Mouse (Mus musculus) midbrain, embryonic 14.5 days (tissue): ENCODE measurements around the gene Tnp1. TPM values are rescaled to one million over a fixed set of nuclear protein-coding genes. Genes with fewer than 3 reads are reported as not detected.

Experiments
- polyA plus RNA-seq: library from polyadenylated mRNA; unstranded; fragments of >200 nt; fragmentation: Nextera tagmentation; extraction: Ambion mirVana; gene quantifications from 2 replicates; pipeline ENCODE4 v1.2.1, GENCODE M21; 2014

Gene Tnp1
- polyA plus RNA-seq, 1 experiment from 2014 or later: not detected

Other genes with a start within 250 kb of the Tnp1 start
- 200 and 310 TPM in 2 replicates for gene Igfbp2, start 191.4 kb downstream of the Tnp1 start, polyA plus RNA-seq
- 22.4 and 30.4 TPM in 2 replicates for gene Igfbp5, start 141.0 kb downstream of the Tnp1 start, polyA plus RNA-seq